Mouse (Mus musculus): Measurements from ENCODE around the gene Abcg5.

Gene Abcg5

GRCm38 (mm10) chr17:84682734-84683717 is at the start of gene Abcg5:
Gene Abcg5, minus strand, starts transcription at chr17:84683011.
- DNase-seq: no peak

- no peak for DNase-seq
Observed at GRCm38 (mm10) chr17:84732612-84733011, 49.8 kb upstream of the Abcg5 start.

GRCm38 (mm10) chr17:84731361-84731760 is 48.5 kb upstream of the Abcg5 start:
- DNase-seq: no peak

GRCm38 (mm10) chr17:84729140-84729539 is 46.3 kb upstream of the Abcg5 start:
- no peak for DNase-seq

- no peak for DNase-seq
Observed at GRCm38 (mm10) chr17:84728201-84728911, 45.5 kb upstream of the Abcg5 start.

GRCm38 (mm10) chr17:84725163-84725562 is 42.4 kb upstream of the Abcg5 start:
- no peak for DNase-seq

GRCm38 (mm10) chr17:84724028-84724427 is 41.2 kb upstream of the Abcg5 start:
- no peak for DNase-seq

GRCm38 (mm10) chr17:84719105-84719504 is 36.3 kb upstream of the Abcg5 start:
- DNase-seq: no peak

GRCm38 (mm10) chr17:84717416-84717815 is 34.6 kb upstream of the Abcg5 start:
- DNase-seq: no peak

- DNase-seq: no peak
Observed at GRCm38 (mm10) chr17:84716252-84716872, 33.6 kb upstream of the Abcg5 start.

GRCm38 (mm10) chr17:84714930-84715329 is 32.1 kb upstream of the Abcg5 start:
- no peak for DNase-seq

- DNase-seq: no peak
Observed at GRCm38 (mm10) chr17:84713563-84714164, 30.9 kb upstream of the Abcg5 start.

- DNase-seq: peak; percentile 64
Observed at GRCm38 (mm10) chr17:84709403-84709851, 26.6 kb upstream of the Abcg5 start.

GRCm38 (mm10) chr17:84708818-84709217 is 26.0 kb upstream of the Abcg5 start:
- DNase-seq: no peak

GRCm38 (mm10) chr17:84707407-84707806 is 24.6 kb upstream of the Abcg5 start:
- DNase-seq: no peak

- DNase-seq: peak; percentile 78
Observed at GRCm38 (mm10) chr17:84698727-84699126, 15.9 kb upstream of the Abcg5 start.

- DNase-seq: no peak
Observed at GRCm38 (mm10) chr17:84696537-84696936, 13.7 kb upstream of the Abcg5 start.

- DNase-seq: no peak
Observed at GRCm38 (mm10) chr17:84693741-84694140, 10.9 kb upstream of the Abcg5 start.

GRCm38 (mm10) chr17:84690111-84690510 is 7.3 kb upstream of the Abcg5 start:
- no peak for DNase-seq

GRCm38 (mm10) chr17:84689316-84689715 is 6.5 kb upstream of the Abcg5 start:
- DNase-seq: no peak

GRCm38 (mm10) chr17:84688834-84689233 is 6.0 kb upstream of the Abcg5 start:
- DNase-seq: no peak

GRCm38 (mm10) chr17:84687994-84688393 is 5.2 kb upstream of the Abcg5 start:
- no peak for DNase-seq

GRCm38 (mm10) chr17:84685286-84685685 is 2.5 kb upstream of the Abcg5 start:
- no peak for DNase-seq

Measured in retina, postnatal 1 day (tissue).